Mouse (Mus musculus): ENCODE measurements around the gene Arf1.

DNA sequence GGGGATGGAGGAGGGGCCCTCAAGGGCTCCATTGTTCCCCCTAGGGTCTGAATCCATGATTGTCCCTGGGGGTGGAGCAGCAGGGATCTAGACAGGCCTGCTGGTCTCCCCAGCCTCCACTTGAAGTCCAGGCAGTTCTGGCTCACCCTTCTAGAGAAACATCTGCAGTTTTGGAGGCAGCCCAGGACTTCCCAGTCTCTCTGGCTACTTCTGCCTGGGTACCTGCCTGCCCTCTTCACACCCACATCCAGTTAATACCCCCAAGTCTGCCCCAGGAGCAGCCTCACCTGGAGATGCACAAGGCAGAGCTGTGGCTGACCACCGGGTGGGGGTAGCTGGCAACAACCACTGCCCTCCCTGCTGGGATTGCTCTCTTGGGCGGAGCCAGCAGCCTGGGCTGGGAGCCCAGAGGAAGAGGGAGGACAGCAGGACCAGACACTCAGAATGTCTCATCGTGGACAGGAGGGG, 45.2 kb downstream of the Arf1 start, which contains the start of gene Gjc2:
- TF ChIP-seq POLR2A (IDR thresholded peaks at IDR 0.05; ENCODE audit: borderline replicate concordance, low read depth, low read length) (no peak), CTCF (IDR thresholded peaks at IDR 0.05; ENCODE audit: low read depth, low read length) (no peak)
